Mouse (Mus musculus): ENCODE results near the gene Olfr1417. TPM values are rescaled to one million over a fixed set of nuclear protein-coding genes. Genes with fewer than 3 reads are reported as not detected.
"Not testable (repeated sequence)": the region's sequence is repeated elsewhere in the genome, so short reads cannot be mapped to it uniquely, and the experiment has no call there.

Olfr1417 gene
- total RNA-seq (2017): not detected in 2 replicates

DNA sequence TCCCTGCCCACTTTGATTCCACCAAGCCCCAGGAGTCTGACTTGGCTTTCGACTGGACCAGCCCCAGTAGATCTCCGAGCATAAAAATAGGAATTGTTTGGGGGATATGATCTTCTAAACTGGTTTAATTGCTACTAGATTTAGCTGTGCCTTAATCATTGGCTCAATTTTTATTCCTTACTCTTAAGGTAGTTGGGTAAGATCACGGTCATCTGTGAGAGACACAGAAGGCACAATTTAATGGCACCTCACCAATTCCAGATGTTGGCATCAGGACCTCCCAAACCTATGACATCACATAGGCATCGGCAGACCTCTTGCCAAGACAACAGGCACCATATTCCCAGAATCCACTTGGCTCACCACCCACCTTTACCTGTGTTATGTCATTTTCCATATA lies at the start of gene Olfr1417:
Olfr1417 (minus strand) TSS at position 101 of the 400 bp plus-strand sequence.
- no peak for ATAC-seq (replicated peaks in 1 of 2; ENCODE audit: insufficient read depth in 1 of 2, low FRiP score in 2 of 2, low TSS enrichment in 1 of 2, low read depth in 1 of 2, poor library complexity in 2 of 2, severe bottlenecking in 2 of 2)

DNA sequence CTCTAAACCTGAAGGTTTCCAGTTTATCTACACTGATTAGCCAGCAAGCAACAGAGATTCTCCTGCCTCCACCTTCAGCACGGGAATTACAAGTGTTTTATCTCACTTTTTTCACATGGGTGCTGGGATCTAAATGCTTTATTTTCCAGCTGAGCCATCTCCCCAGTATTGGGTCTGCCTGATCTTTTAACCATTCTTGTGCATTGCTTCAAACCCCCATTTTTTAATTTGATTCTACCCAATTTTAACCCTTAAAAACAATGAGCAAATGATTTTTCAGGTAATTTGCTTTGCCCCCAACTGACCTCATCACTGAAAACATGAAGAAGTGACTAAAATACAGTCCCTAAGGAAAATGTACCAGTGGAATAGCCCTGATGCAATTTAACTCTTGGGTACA lies 47.2 kb upstream of the Olfr1417 start, which contains the start of gene Olfr1420:
Olfr1420 (plus strand) TSS at position 301 of the 400 bp plus-strand sequence.
- no peak for ATAC-seq (replicated peaks in 1 of 2; ENCODE audit: insufficient read depth in 1 of 2, low FRiP score in 2 of 2, low TSS enrichment in 1 of 2, low read depth in 1 of 2, poor library complexity in 2 of 2, severe bottlenecking in 2 of 2)

DNA sequence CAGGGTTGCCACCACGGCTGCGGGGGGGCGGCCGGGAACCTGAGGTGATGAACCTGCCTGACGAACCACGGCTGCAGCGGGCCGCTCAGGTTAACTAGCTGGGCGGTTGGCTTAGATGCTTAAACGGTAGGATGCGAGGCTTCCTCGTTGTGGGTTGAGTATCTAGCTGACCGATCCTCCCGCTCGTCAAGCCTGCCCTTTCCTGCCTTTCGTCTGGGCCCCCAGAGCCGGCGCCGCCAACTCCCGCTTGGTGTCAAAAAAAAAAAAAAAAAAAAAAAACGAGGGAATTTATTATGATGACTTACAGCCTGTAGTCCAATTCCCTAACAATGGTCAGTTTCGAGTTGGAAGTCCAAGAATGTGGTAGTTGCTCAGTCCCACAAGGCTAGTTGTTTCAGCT lies 39.4 kb upstream of the Olfr1417 start:
- not testable (repeated sequence) for ATAC-seq (replicated peaks in 1 of 2; ENCODE audit: insufficient read depth in 1 of 2, low FRiP score in 2 of 2, low TSS enrichment in 1 of 2, low read depth in 1 of 2, poor library complexity in 2 of 2, severe bottlenecking in 2 of 2)

DNA sequence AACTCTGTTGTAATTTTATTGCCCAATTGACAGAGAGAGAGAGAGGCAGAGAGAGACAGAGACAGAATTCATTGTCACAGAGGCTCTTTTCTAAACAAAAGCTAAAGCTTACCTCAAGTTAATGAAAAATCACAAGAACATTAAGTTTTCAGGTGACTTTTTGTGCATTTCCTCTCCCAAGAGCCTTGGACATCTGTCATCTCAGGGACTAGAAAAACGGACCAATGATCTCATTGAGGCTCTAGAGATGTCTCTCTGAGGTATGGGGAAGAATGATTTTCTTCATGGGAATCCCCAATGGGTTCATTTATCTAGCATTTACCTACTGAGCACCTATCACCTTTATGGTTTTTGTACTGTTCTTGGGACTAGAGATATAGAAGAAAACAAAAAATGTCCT lies 36.0 kb upstream of the Olfr1417 start, which contains the start of gene Olfr1419:
Olfr1419 (minus strand) TSS at position 101 of the 400 bp plus-strand sequence.
- no peak for ATAC-seq (replicated peaks in 1 of 2; ENCODE audit: insufficient read depth in 1 of 2, low FRiP score in 2 of 2, low TSS enrichment in 1 of 2, low read depth in 1 of 2, poor library complexity in 2 of 2, severe bottlenecking in 2 of 2)

DNA sequence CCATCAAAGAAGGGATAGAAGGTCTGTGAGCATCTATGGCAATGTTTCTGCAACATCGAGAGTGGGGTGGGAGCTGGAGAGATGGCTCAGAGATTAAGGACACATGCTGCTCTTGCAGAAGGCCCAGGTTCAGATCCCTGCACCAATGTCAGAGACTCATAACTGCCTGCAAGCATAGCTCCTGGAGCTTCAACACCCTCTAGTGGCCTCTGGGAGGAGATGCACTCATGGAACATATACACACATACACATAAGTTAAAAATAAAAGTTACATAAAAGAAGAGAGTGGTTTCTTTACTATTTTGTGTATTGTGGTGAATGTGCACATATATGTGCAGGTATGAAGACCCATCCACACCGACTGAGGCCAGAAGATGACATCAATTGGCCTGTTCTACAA lies 28.8 kb upstream of the Olfr1417 start:
- ATAC-seq (replicated peaks in 1 of 2; ENCODE audit: insufficient read depth in 1 of 2, low FRiP score in 2 of 2, low TSS enrichment in 1 of 2, low read depth in 1 of 2, poor library complexity in 2 of 2, severe bottlenecking in 2 of 2): no peak

DNA sequence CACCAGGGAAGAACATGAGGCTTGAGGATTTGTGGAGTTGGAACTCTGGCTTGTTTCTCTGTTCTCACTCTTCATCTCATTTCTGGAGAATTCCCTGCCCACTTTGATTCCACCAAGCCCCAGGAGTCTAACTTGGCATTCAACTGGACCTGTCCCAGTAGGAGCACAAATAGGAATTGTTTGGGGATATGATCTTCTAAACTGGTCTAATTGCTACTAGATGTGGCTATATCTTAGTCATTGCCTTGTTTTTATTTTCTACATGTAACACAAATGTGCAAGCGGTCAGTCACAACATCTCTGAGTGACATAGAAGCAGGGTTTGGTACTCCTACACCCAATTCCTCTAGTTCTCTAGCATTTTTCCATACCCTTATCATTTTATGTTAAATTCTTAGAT lies 21.9 kb upstream of the Olfr1417 start, which contains the start of gene Olfr1418:
Olfr1418 (minus strand) TSS at position 101 of the 400 bp plus-strand sequence.
- ATAC-seq (replicated peaks in 1 of 2; ENCODE audit: insufficient read depth in 1 of 2, low FRiP score in 2 of 2, low TSS enrichment in 1 of 2, low read depth in 1 of 2, poor library complexity in 2 of 2, severe bottlenecking in 2 of 2): no peak

DNA sequence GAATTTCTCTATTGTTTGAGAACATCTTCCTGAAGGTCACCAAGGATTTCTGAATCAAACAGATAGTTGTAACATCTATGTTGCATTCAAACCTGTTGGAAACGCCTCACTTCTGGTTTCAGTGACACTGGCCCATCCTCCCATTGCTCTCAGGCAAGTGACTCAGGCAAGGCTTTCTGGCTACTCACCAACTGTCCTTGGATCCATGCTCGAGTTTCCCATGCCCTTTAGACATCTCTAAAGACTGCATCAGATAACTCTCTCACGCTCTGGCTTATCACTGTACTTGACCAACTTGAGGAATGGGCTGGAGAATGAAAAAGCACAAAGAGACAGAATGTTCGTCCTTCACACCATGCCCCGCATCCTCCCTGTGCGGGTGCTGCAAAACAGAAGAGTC lies 17.5 kb upstream of the Olfr1417 start:
- no peak for ATAC-seq (replicated peaks in 1 of 2; ENCODE audit: insufficient read depth in 1 of 2, low FRiP score in 2 of 2, low TSS enrichment in 1 of 2, low read depth in 1 of 2, poor library complexity in 2 of 2, severe bottlenecking in 2 of 2)

DNA sequence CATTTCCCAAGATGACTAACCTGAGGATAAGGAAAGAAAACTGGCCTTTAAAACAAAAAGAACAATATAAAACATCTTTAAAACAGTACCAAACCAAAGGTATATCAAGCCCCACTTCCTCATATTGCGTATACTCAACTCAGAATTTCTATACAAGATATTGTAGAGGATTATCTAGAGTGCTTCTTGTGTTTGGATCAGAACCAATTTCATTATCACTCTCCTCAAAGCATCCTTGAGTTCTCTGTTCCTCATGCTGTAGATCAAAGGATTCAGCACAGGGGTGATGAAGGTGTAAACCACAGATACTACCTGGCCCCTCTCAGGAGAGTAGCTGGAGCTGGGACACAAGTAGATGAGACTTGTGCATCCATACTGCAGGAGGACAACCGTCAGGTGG lies 15.8 kb upstream of the Olfr1417 start:
- no peak for ATAC-seq (replicated peaks in 1 of 2; ENCODE audit: insufficient read depth in 1 of 2, low FRiP score in 2 of 2, low TSS enrichment in 1 of 2, low read depth in 1 of 2, poor library complexity in 2 of 2, severe bottlenecking in 2 of 2)

DNA sequence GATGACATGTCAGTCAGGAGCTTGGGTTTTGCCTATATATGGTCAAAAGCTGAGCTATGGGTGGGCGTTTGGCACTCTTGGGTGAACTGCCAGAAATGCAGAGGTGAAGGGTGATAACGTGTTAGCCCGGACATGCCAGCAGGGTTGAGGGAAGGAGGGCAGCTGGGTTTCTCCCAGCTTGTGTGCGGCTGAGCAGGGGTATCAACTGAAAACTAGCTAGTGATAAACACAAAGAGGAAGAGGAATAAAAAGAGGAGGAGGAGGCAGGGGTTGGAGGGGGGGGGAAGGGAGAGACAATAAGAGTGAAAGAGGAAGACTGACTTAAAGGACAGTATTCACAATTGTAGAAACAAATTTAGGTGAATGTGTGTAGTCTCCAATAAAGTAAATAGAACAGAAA lies 13.6 kb upstream of the Olfr1417 start:
- ATAC-seq (replicated peaks in 1 of 2; ENCODE audit: insufficient read depth in 1 of 2, low FRiP score in 2 of 2, low TSS enrichment in 1 of 2, low read depth in 1 of 2, poor library complexity in 2 of 2, severe bottlenecking in 2 of 2): no peak

DNA sequence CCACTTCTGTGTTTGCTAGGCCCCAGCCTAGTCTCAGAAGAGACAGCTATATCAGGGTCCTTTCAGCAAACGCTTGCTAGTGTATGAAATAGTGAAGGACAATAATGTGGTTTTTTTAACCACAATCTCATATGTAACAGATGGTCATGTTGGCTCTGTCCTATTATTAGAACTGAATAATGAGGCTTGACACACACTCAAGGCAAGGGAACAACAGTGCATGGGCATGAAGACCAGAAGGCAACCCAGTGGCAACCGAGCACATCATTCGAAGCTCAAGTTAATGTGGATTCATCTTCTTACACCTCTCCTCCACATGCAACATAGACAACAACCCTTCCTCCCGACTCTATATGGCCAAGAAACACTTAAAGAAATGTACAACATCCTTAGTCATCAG lies 7.3 kb upstream of the Olfr1417 start:
- ATAC-seq (replicated peaks in 1 of 2; ENCODE audit: insufficient read depth in 1 of 2, low FRiP score in 2 of 2, low TSS enrichment in 1 of 2, low read depth in 1 of 2, poor library complexity in 2 of 2, severe bottlenecking in 2 of 2): no peak

DNA sequence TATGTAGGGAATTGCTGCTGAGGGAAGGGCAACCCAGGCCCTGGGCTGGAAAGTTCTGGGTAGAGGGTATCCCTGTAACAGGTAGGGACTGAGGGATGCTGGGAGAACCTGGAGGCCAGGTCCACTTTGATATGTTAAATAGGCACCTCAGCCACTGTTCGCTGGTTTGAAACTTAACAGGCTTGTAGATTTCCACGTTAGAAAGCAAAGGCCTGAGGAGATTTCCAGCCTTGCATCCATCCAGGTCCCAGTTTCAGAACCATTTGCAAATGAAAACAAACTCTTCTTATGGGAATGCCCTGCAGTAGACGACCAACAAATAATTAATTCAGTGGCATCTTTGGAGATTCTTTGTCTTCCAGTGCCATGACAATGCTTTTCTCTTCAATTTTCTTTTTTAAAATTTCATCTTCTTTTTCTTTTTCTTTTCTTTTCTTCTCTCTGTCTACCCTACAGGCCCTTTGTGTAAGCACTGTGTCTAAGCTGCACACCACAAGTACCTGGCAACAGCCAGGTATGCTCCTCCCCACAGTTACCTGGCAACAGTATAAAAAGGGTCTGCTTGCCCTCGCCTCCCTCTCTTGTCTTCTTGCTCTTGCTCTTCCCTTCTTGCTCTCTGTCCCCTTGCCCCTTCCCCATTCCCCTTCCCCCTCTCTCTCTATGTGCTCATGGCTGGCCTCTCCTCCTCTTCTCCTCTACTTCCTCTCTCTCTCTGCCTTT lies 15.5 kb downstream of the Olfr1417 start:
- no peak for ATAC-seq (replicated peaks in 1 of 2; ENCODE audit: insufficient read depth in 1 of 2, low FRiP score in 2 of 2, low TSS enrichment in 1 of 2, low read depth in 1 of 2, poor library complexity in 2 of 2, severe bottlenecking in 2 of 2)

DNA sequence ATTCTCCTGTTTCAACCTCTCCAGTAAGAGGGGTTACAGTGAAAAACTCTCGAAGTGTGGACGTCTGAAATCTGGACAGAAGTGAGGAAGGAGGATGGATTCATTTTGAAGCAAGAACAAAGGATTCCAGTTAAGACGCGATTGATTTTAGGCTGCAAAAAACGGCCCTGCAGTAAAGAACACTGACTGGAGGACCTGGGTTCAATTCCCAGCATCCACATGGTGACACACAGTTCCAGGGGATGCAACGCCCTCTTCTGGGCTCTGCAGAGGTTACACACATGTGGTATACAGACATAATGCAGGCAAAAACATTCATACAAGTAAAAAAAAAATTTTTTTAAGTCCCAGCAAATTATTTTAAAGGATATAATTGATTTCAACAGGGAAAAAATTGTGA lies 18.8 kb downstream of the Olfr1417 start:
- ATAC-seq (replicated peaks in 1 of 2; ENCODE audit: insufficient read depth in 1 of 2, low FRiP score in 2 of 2, low TSS enrichment in 1 of 2, low read depth in 1 of 2, poor library complexity in 2 of 2, severe bottlenecking in 2 of 2): no peak

DNA sequence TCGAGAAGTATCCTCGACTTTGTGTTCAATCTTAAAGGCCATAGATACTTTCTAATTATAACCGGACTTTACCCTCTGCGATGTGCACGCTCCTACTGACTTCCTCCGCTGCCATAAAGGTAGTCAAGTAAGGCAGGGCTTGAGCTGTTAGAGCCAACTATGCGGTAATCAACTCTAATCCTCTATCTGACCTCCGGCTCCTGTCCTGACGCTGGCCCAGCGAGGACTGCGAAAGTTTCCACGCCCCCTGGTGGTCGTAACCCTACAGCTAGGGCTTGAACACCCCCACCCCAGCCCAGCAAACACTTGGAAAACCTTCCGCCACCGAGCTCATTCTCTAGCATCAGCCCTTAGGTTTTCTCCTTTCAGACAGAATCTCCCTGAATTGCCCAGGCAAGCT lies 19.2 kb downstream of the Olfr1417 start:
- ATAC-seq (replicated peaks in 1 of 2; ENCODE audit: insufficient read depth in 1 of 2, low FRiP score in 2 of 2, low TSS enrichment in 1 of 2, low read depth in 1 of 2, poor library complexity in 2 of 2, severe bottlenecking in 2 of 2): peak; percentile 68 to 70

DNA sequence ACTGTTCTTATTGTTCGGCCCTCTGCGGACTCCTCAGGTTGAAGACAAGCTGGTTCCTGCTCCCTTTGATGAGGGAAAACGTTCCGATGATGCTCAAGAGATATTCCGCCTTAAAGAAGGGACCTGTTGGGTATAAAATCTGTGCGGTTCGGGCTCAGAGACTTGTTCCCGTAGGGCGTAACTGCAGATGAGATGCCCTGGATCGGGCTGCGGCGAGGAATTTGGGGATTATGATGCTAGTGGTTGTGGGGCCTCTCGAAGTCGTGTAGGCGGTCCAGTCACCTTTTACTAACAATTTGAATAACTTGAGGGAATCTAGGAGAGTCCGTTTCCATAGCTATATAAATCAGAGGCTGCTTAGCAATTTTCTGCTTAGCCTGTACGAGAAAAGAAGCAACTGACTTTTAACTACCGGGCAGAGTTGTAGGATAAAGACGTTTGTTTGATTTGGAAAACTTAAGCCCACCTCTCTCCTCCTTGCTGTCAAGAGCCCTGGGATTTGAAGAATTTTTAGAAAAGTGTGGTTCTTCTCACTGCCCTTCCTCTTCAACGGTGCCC lies 19.8 kb downstream of the Olfr1417 start, which contains the start of gene Stx3:
Stx3 (minus strand) TSS at position 261 of the 558 bp plus-strand sequence.
- ATAC-seq (replicated peaks in 1 of 2; ENCODE audit: insufficient read depth in 1 of 2, low FRiP score in 2 of 2, low TSS enrichment in 1 of 2, low read depth in 1 of 2, poor library complexity in 2 of 2, severe bottlenecking in 2 of 2): no peak

DNA sequence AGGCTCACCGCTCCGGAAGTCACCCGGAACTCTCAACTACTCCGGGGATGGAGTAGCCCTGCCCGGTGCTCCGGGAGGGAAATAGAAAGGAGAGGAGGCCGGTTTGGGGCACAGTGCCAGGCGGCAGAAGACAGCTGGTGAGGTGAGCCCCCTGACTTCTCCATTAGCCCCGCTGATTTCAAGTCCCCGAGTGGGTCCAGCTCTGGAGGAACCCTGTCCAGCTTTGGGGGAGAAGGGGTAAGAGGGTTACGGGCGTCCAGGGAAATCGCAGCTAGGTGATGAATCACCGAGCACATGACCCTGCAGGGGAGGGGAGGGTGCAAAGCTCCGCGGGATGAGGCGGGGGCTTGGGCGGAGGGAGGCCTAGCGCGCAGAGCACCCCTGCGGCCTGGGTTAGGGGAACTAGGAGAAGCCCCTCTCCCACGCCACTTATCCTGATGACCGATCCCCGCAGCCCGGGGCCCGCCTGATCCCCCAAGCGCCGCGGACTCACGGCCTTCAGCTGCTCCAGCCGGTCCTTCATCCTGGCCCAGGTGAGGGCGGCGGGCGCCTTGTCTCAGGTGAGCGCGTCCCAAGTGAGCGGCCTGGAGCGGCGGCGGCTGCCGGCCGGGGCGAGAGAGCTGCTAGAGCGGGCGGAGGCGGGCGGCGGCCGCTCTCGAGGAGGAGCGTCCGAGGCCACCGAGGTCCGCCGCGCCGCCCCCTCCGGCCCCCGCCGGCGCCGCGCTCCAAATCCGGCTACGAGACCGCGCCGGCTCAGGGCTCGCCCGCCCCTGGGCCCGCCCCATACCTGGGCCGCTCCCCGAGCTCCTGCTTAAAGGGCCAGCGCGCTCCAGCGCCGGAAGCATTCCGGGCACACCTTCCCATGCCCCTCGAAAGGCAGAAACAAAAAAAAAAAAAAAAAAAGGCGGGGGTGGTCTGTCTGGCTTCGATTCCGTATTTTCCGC lies 20.5 kb downstream of the Olfr1417 start:
- peak; percentile 35 to 44; a peak in 2 of 4 replicates for ATAC-seq (replicated peaks in 1 of 2; ENCODE audit: insufficient read depth in 1 of 2, low FRiP score in 2 of 2, low TSS enrichment in 1 of 2, low read depth in 1 of 2, poor library complexity in 2 of 2, severe bottlenecking in 2 of 2)

DNA sequence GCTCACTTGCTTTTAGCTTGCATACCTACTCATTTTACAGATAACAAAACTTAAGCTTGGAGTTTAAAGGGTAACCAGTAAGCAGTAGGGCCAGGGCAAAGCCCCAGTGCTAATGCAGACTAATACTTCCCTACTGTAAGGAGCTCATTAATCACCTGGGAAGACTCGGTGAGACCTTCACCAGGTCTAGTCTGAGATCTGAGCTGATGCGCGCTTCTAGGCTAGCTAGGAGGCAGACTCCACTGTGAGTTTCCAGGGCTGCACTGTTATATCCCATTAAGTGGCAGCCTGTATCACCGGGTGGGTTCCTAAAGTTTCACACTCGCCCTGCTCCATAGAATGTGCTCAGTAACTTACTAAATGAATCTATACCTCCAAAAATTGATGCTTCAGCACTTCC lies 21.4 kb downstream of the Olfr1417 start:
- ATAC-seq (replicated peaks in 1 of 2; ENCODE audit: insufficient read depth in 1 of 2, low FRiP score in 2 of 2, low TSS enrichment in 1 of 2, low read depth in 1 of 2, poor library complexity in 2 of 2, severe bottlenecking in 2 of 2): peak in 1 of 2 experiments; percentile 2; a peak in 1 of 4 replicates

DNA sequence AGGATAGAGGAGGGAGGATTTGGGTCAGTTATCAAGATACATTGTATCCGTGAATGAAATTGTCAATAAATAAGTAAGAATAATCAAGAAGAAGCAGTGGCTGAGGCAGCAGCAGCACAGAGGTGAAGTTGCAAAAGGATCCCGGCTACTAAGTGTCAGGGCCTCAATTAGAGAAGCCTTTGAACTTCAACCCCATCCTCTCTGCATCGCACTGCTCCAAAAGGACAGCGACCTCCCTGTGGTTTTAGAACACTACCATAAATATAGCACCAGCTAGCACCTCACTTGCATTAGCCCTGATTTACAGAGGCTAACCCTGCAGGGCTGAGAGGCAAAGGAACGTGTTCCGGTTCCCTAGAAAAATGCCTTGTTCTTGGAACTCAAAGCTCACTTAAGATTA lies 22.3 kb downstream of the Olfr1417 start:
- no peak for ATAC-seq (replicated peaks in 1 of 2; ENCODE audit: insufficient read depth in 1 of 2, low FRiP score in 2 of 2, low TSS enrichment in 1 of 2, low read depth in 1 of 2, poor library complexity in 2 of 2, severe bottlenecking in 2 of 2)

Measured in hematopoietic stem cell, adult 5-6 weeks (primary cell).